Mouse (Mus musculus) stomach, embryonic 14.5 days (tissue): ENCODE measurements around the gene Uck1. TPM values are rescaled to one million over a fixed set of nuclear protein-coding genes. Genes with fewer than 3 reads are reported as not detected.

Experiments
- ATAC-seq: fragments of 200-750 bp; cut with Nextera tagmentation; 2 replicates; pipeline ENCODE4 v1.8.0; 2017; ENCODE audit warnings: low read depth, moderate TSS enrichment; ENCODE audit not compliant: insufficient number of reproducible peaks, insufficient read depth, low FRiP score
- H3K27ac ChIP-seq: fragments of 300-500 bp; sonication (generic); 2 replicates; pipeline ENCODE4 v1.5.1; 2014; ENCODE audit warnings: mild to moderate bottlenecking, low read length, moderate library complexity, mixed read lengths
- H3K27me3 ChIP-seq: fragments of 300-500 bp; sonication (generic); 2 replicates; pipeline ENCODE4 v1.6.1; 2014; ENCODE audit warnings: low read length, control low read depth, mixed read lengths; ENCODE audit not compliant: control insufficient read depth, insufficient read depth
- H3K36me3 ChIP-seq: fragments of 300-500 bp; sonication (generic); 2 replicates; pipeline ENCODE4 v1.6.1; 2014; ENCODE audit warnings: mild to moderate bottlenecking, control low read depth, low read length, moderate library complexity, mixed read lengths; ENCODE audit not compliant: control insufficient read depth, insufficient read depth
- H3K4me1 ChIP-seq: fragments of 300-500 bp; sonication (generic); 2 replicates; pipeline ENCODE4 v1.6.1; 2014; ENCODE audit warnings: low read length, control low read depth, mixed read lengths; ENCODE audit not compliant: control insufficient read depth, insufficient read depth
- H3K4me2 ChIP-seq: fragments of 300-500 bp; sonication (generic); replicated peaks from 2 replicates; pipeline ENCODE4 v1.6.1; 2014; ENCODE audit warnings: low read depth, low read length, control low read depth
- H3K4me3 ChIP-seq: fragments of 300-500 bp; sonication (generic); 2 replicates; pipeline ENCODE4 v1.5.1; 2014; ENCODE audit warnings: low read depth, low read length, control low read depth
- H3K9ac ChIP-seq: fragments of 300-500 bp; sonication (generic); replicated peaks from 2 replicates; pipeline ENCODE4 v1.6.1; 2014; ENCODE audit warnings: low read depth, mild to moderate bottlenecking, control low read depth, low read length, moderate library complexity, mixed read lengths
- H3K9me3 ChIP-seq: fragments of 300-500 bp; sonication (generic); 2 replicates; pipeline ENCODE4 v1.6.1; 2016; ENCODE audit warnings: low read depth, low read length, control low read depth; ENCODE audit not compliant: control insufficient read depth
- WGBS: fragments of 180-500 bp; shearing (Covaris S2); extraction: QIAGEN DNeasy Blood & Tissue Kit; methylation state at CpG from one replicate; pipeline ENCODE4 v1.1.7; 2014; 5-methylcytosine and 5-hydroxymethylcytosine counted together
- polyA plus RNA-seq: library from polyadenylated mRNA; unstranded; fragments of >200 nt; fragmentation: Nextera tagmentation; extraction: Ambion mirVana; gene quantifications from 2 replicates; pipeline ENCODE4 v1.2.1, GENCODE M21; 2014

Uck1 gene
- 64.7 and 65.3 TPM in 2 replicates for polyA plus RNA-seq

GRCm38 (mm10) chr2:32259657-32260417, at the start of gene Uck1:
TSS of gene Uck1 (minus strand) at chr2:32260159.
- Histone ChIP-seq H3K27me3 (no peaks in the 10 kb centered on the region), H3K4me1 (peaks cover 8% of the 10 kb centered on the region), H3K4me3 (peak within 1 kb of the TSS; percentile 85), H3K4me2 (peak within 1 kb of the TSS; percentile 64), H3K36me3 (peaks cover 20% of the 10 kb centered on the region), H3K9ac (peak within 1 kb of the TSS; percentile 74), H3K27ac (peak within 1 kb of the TSS; percentile 61; the same call in 1 of the 2 replicates), H3K9me3 (no peaks in the 10 kb centered on the region)
- WGBS, result 2% methylated on average over 59 of the region's 59 CpGs
- ATAC-seq, result peak; percentile 93

- Histone ChIP-seq H3K4me1 (peaks cover 16% of the 10 kb centered on the region), H3K36me3 (peaks cover 50% of the 10 kb centered on the region), H3K27me3 (no peaks in the 10 kb centered on the region), H3K27ac (no peak overlapping the region), H3K4me3 (no peak overlapping the region), H3K9me3 (no peaks in the 10 kb centered on the region), H3K9ac (no peak overlapping the region), H3K4me2 (no peak overlapping the region)
- 87% methylated on average over 16 of the region's 16 CpGs for WGBS
- ATAC-seq, result no peak
These were observed 49.1 kb upstream of the Uck1 start for GRCm38 (mm10) chr2:32308870-32309568.

- H3K27ac ChIP-seq, result no peak overlapping the region
- 53% methylated on average over 8 of the region's 8 CpGs for WGBS
- H3K9ac ChIP-seq, result no peak overlapping the region
- H3K4me2 ChIP-seq, result no peak overlapping the region
- H3K4me3 ChIP-seq, result no peak overlapping the region
- ATAC-seq, result no peak
- no peaks in the 10 kb centered on the region for H3K9me3 ChIP-seq
- H3K27me3 ChIP-seq, result no peaks in the 10 kb centered on the region
- H3K4me1 ChIP-seq, result peaks cover 16% of the 10 kb centered on the region
- peaks cover 59% of the 10 kb centered on the region for H3K36me3 ChIP-seq
These were observed 48.2 kb upstream of the Uck1 start for GRCm38 (mm10) chr2:32307941-32308760.

- no peak overlapping the region for H3K4me3 ChIP-seq
- no peak for ATAC-seq
- WGBS, result 78% methylated on average over 6 of the region's 6 CpGs
- H3K27me3 ChIP-seq, result no peaks in the 10 kb centered on the region
- no peak overlapping the region for H3K9ac ChIP-seq
- H3K9me3 ChIP-seq, result no peaks in the 10 kb centered on the region
- peaks cover 67% of the 10 kb centered on the region for H3K36me3 ChIP-seq
- no peak overlapping the region for H3K27ac ChIP-seq
- H3K4me1 ChIP-seq, result peaks cover 16% of the 10 kb centered on the region
- no peak overlapping the region for H3K4me2 ChIP-seq
These were observed 47.4 kb upstream of the Uck1 start for GRCm38 (mm10) chr2:32307247-32307798.

GRCm38 (mm10) chr2:32306176-32306575, 46.2 kb upstream of the Uck1 start:
- Histone ChIP-seq H3K9ac (no peak overlapping the region), H3K4me3 (no peak overlapping the region), H3K4me2 (no peak overlapping the region), H3K27me3 (no peaks in the 10 kb centered on the region), H3K27ac (no peak overlapping the region), H3K36me3 (peaks cover 75% of the 10 kb centered on the region), H3K4me1 (peaks cover 7% of the 10 kb centered on the region), H3K9me3 (no peaks in the 10 kb centered on the region)
- no peak for ATAC-seq
- 86% methylated on average over 8 of the region's 9 CpGs for WGBS

- no peak overlapping the region for H3K27ac ChIP-seq
- H3K4me1 ChIP-seq, result peaks cover 4% of the 10 kb centered on the region; the same call in 1 of the 2 replicates
- peaks cover 80% of the 10 kb centered on the region for H3K36me3 ChIP-seq
- WGBS, result 84% methylated on average over 5 of the region's 5 CpGs
- no peaks in the 10 kb centered on the region for H3K27me3 ChIP-seq
- H3K4me2 ChIP-seq, result no peak overlapping the region
- no peak overlapping the region for H3K4me3 ChIP-seq
- H3K9ac ChIP-seq, result no peak overlapping the region
- no peaks in the 10 kb centered on the region for H3K9me3 ChIP-seq
- no peak for ATAC-seq
These were observed 45.7 kb upstream of the Uck1 start for GRCm38 (mm10) chr2:32305668-32306067.

GRCm38 (mm10) chr2:32304145-32304832, 44.3 kb upstream of the Uck1 start:
- Histone ChIP-seq H3K9ac (no peak overlapping the region), H3K27ac (no peak overlapping the region), H3K4me1 (no peaks in the 10 kb centered on the region), H3K9me3 (no peaks in the 10 kb centered on the region), H3K4me3 (no peak overlapping the region), H3K36me3 (peaks cover 81% of the 10 kb centered on the region), H3K4me2 (no peak overlapping the region), H3K27me3 (no peaks in the 10 kb centered on the region)
- ATAC-seq, result 0 out of 2 replicates have a peak, but pooled peaks have one; percentile 28
- WGBS, result 60% methylated on average over 8 of the region's 8 CpGs
